Mouse (Mus musculus) thymus, postnatal 0 days (tissue): ENCODE measurements around the gene Psma3. TPM values are rescaled to one million over a fixed set of nuclear protein-coding genes. Genes with fewer than 3 reads are reported as not detected.
"Not testable (repeated sequence)": the region's sequence is repeated elsewhere in the genome, so short reads cannot be mapped to it uniquely, and the experiment has no call there.

ENCODE experiments used
- DNase-seq: peaks from one replicate; pipeline ENCODE4 v3.0.0-alpha.2; 2015; ENCODE audit warnings: low spot score
- polyA plus RNA-seq: library from polyadenylated mRNA; unstranded; fragments of >200 nt; fragmentation: Nextera tagmentation; extraction: Ambion mirVana; gene quantifications from 2 replicates; pipeline ENCODE4 v1.2.1, GENCODE M21; 2015

The Psma3 gene
- polyA plus RNA-seq, 1 experiment from 2014 or later: 653 TPM

- no peak for DNase-seq
Measured at GRCm38 (mm10) chr12:71000344-71000743, 25.9 kb downstream of the Psma3 start.

- no peak for DNase-seq
Measured at GRCm38 (mm10) chr12:71001456-71001855, 27.0 kb downstream of the Psma3 start.

GRCm38 (mm10) chr12:71003760-71004426 lies 29.5 kb downstream of the Psma3 start:
- no peak for DNase-seq

- DNase-seq: no peak
Measured at GRCm38 (mm10) chr12:71006141-71006540, 31.7 kb downstream of the Psma3 start.

- DNase-seq: peak; percentile 22
Measured at GRCm38 (mm10) chr12:71006901-71007300, 32.5 kb downstream of the Psma3 start.

GRCm38 (mm10) chr12:71009769-71010168 lies 35.3 kb downstream of the Psma3 start:
- no peak for DNase-seq

- no peak for DNase-seq
Measured at GRCm38 (mm10) chr12:71014845-71015362, 40.5 kb downstream of the Psma3 start.

GRCm38 (mm10) chr12:71015363-71016210 lies 41.2 kb downstream of the Psma3 start, which contains the start of gene Arid4a:
Arid4a (plus strand) TSS chr12:71015990.
- peak; percentile 99 for DNase-seq

GRCm38 (mm10) chr12:71016211-71016502 lies 41.7 kb downstream of the Psma3 start:
- no peak for DNase-seq

GRCm38 (mm10) chr12:71016503-71017241 lies 42.3 kb downstream of the Psma3 start:
- peak; percentile 56 for DNase-seq

GRCm38 (mm10) chr12:71017242-71017571 lies 42.8 kb downstream of the Psma3 start:
- DNase-seq: no peak

- no peak for DNase-seq
Measured at GRCm38 (mm10) chr12:71017827-71018226, 43.4 kb downstream of the Psma3 start.

GRCm38 (mm10) chr12:71019211-71019610 lies 44.8 kb downstream of the Psma3 start:
- DNase-seq: no peak

- DNase-seq: no peak
Measured at GRCm38 (mm10) chr12:71024411-71024810, 50.0 kb downstream of the Psma3 start.

GRCm38 (mm10) chr12:71028265-71028664 lies 53.8 kb downstream of the Psma3 start:
- DNase-seq: not testable (repeated sequence)

GRCm38 (mm10) chr12:71030260-71030659 lies 55.8 kb downstream of the Psma3 start:
- DNase-seq: no peak

- no peak for DNase-seq
Measured at GRCm38 (mm10) chr12:71030722-71031121, 56.3 kb downstream of the Psma3 start.

- no peak for DNase-seq
Measured at GRCm38 (mm10) chr12:71035826-71036225, 61.4 kb downstream of the Psma3 start.

GRCm38 (mm10) chr12:71036729-71037404 lies 62.4 kb downstream of the Psma3 start:
- DNase-seq: no peak

GRCm38 (mm10) chr12:71040462-71040861 lies 66.0 kb downstream of the Psma3 start:
- DNase-seq: no peak

GRCm38 (mm10) chr12:71042451-71042850 lies 68.0 kb downstream of the Psma3 start:
- no peak for DNase-seq
